Mouse (Mus musculus): ENCODE data around the gene Znrf2.
"Not testable (repeated sequence)": the region's sequence is repeated elsewhere in the genome, so short reads cannot be mapped to it uniquely, and the experiment has no call there.

Gene Znrf2

GRCm38 (mm10) chr6:54848546-54848945, 31.8 kb downstream of the Znrf2 start:
- DNase-seq (ENCODE audit: extremely low read depth, insufficient read length, low spot score), result no peak

- no peak for DNase-seq (ENCODE audit: extremely low read depth, insufficient read length, low spot score)
These were observed 32.8 kb downstream of the Znrf2 start for GRCm38 (mm10) chr6:54849179-54850156.

GRCm38 (mm10) chr6:54851778-54852177, 35.1 kb downstream of the Znrf2 start:
- DNase-seq (ENCODE audit: extremely low read depth, insufficient read length, low spot score), result no peak

- DNase-seq (ENCODE audit: extremely low read depth, insufficient read length, low spot score), result no peak
These were observed 36.0 kb downstream of the Znrf2 start for GRCm38 (mm10) chr6:54852669-54853068.

GRCm38 (mm10) chr6:54854859-54855258, 38.1 kb downstream of the Znrf2 start:
- DNase-seq (ENCODE audit: extremely low read depth, insufficient read length, low spot score), result no peak

- DNase-seq (ENCODE audit: extremely low read depth, insufficient read length, low spot score), result no peak
These were observed 39.3 kb downstream of the Znrf2 start for GRCm38 (mm10) chr6:54855801-54856583.

GRCm38 (mm10) chr6:54859159-54859558, 42.4 kb downstream of the Znrf2 start:
- DNase-seq (ENCODE audit: extremely low read depth, insufficient read length, low spot score), result not testable (repeated sequence)

GRCm38 (mm10) chr6:54860180-54860579, 43.5 kb downstream of the Znrf2 start:
- DNase-seq (ENCODE audit: extremely low read depth, insufficient read length, low spot score), result no peak

GRCm38 (mm10) chr6:54866731-54867410, 50.2 kb downstream of the Znrf2 start:
- DNase-seq (ENCODE audit: extremely low read depth, insufficient read length, low spot score), result peak; percentile 24

- DNase-seq (ENCODE audit: extremely low read depth, insufficient read length, low spot score), result peak; percentile 16
These were observed 50.7 kb downstream of the Znrf2 start for GRCm38 (mm10) chr6:54867411-54867745.

GRCm38 (mm10) chr6:54873029-54873428, 56.3 kb downstream of the Znrf2 start:
- no peak for DNase-seq (ENCODE audit: extremely low read depth, insufficient read length, low spot score)

- DNase-seq (ENCODE audit: extremely low read depth, insufficient read length, low spot score), result no peak
These were observed 60.1 kb downstream of the Znrf2 start for GRCm38 (mm10) chr6:54876782-54877181.

GRCm38 (mm10) chr6:54877651-54878050, 60.9 kb downstream of the Znrf2 start:
- DNase-seq (ENCODE audit: extremely low read depth, insufficient read length, low spot score), result no peak

GRCm38 (mm10) chr6:54878546-54878945, 61.8 kb downstream of the Znrf2 start:
- no peak for DNase-seq (ENCODE audit: extremely low read depth, insufficient read length, low spot score)

GRCm38 (mm10) chr6:54880086-54880485, 63.4 kb downstream of the Znrf2 start:
- no peak for DNase-seq (ENCODE audit: extremely low read depth, insufficient read length, low spot score)

- no peak for DNase-seq (ENCODE audit: extremely low read depth, insufficient read length, low spot score)
These were observed 66.7 kb downstream of the Znrf2 start for GRCm38 (mm10) chr6:54883424-54883823.

- no peak for DNase-seq (ENCODE audit: extremely low read depth, insufficient read length, low spot score)
These were observed 69.5 kb downstream of the Znrf2 start for GRCm38 (mm10) chr6:54886195-54886594.

- no peak for DNase-seq (ENCODE audit: extremely low read depth, insufficient read length, low spot score)
These were observed 73.5 kb downstream of the Znrf2 start for GRCm38 (mm10) chr6:54890221-54890620.

GRCm38 (mm10) chr6:54891384-54891783, 74.7 kb downstream of the Znrf2 start:
- no peak for DNase-seq (ENCODE audit: extremely low read depth, insufficient read length, low spot score)

GRCm38 (mm10) chr6:54900256-54900655, 83.5 kb downstream of the Znrf2 start:
- no peak for DNase-seq (ENCODE audit: extremely low read depth, insufficient read length, low spot score)

GRCm38 (mm10) chr6:54902547-54902946, 85.8 kb downstream of the Znrf2 start:
- DNase-seq (ENCODE audit: extremely low read depth, insufficient read length, low spot score), result no peak
